Mouse (Mus musculus) right cerebral cortex, postnatal 10 days (tissue): ENCODE measurements around the gene 1700007K13Rik.
A peak's percentile ranks its signal among the peaks of the same experiment; 100 is the strongest.

Experiments used
- DNase-seq, 2 experiments: peaks; one replicate each; pipeline ENCODE4 v3.0.0; 2021; ENCODE audit warnings: low spot score in 2 of 2

The 1700007K13Rik gene

GRCm38 (mm10) chr2:28470591-28470990 lies 4.5 kb upstream of the 1700007K13Rik start:
- DNase-seq, result peak; percentile 4 to 16

- peak; percentile 18 to 20 for DNase-seq
These were observed 3.3 kb upstream of the 1700007K13Rik start for GRCm38 (mm10) chr2:28469461-28469860.

- DNase-seq, result peak; percentile 30 to 34
These were observed 2.5 kb upstream of the 1700007K13Rik start for GRCm38 (mm10) chr2:28468486-28469225.

- peak; percentile 92 for DNase-seq
These were observed 1.8 kb upstream of the 1700007K13Rik start, which contains the start of gene Mrps2 for GRCm38 (mm10) chr2:28467860-28468485. Mrps2 (plus strand) TSS chr2:28468066.

GRCm38 (mm10) chr2:28464919-28465318 lies 1.2 kb downstream of the 1700007K13Rik start:
- peak in 1 of 2 experiments; percentile 13 for DNase-seq

GRCm38 (mm10) chr2:28463919-28464318 lies 2.2 kb downstream of the 1700007K13Rik start:
- DNase-seq, result peak in 1 of 2 experiments; percentile 75

- no peak for DNase-seq
These were observed 9.5 kb downstream of the 1700007K13Rik start for GRCm38 (mm10) chr2:28456616-28457015.

GRCm38 (mm10) chr2:28453539-28453938 lies 12.6 kb downstream of the 1700007K13Rik start:
- DNase-seq, result no peak

GRCm38 (mm10) chr2:28451663-28452062 lies 14.5 kb downstream of the 1700007K13Rik start:
- DNase-seq, result no peak

- no peak for DNase-seq
These were observed 18.8 kb downstream of the 1700007K13Rik start for GRCm38 (mm10) chr2:28447315-28447670.

- DNase-seq, result peak; percentile 71
These were observed 19.4 kb downstream of the 1700007K13Rik start, which contains the start of gene Ppp1r26 for GRCm38 (mm10) chr2:28446515-28447314. Ppp1r26 (plus strand) TSS chr2:28446800.

GRCm38 (mm10) chr2:28446181-28446514 lies 20.0 kb downstream of the 1700007K13Rik start:
- no peak for DNase-seq

- no peak for DNase-seq
These were observed 21.1 kb downstream of the 1700007K13Rik start for GRCm38 (mm10) chr2:28445082-28445481.

- DNase-seq, result no peak
These were observed 25.3 kb downstream of the 1700007K13Rik start for GRCm38 (mm10) chr2:28440842-28441241.

- peak in 1 of 2 experiments; percentile 76 for DNase-seq
These were observed 30.7 kb downstream of the 1700007K13Rik start for GRCm38 (mm10) chr2:28435401-28435800.

GRCm38 (mm10) chr2:28433512-28433911 lies 32.6 kb downstream of the 1700007K13Rik start:
- DNase-seq, result no peak

GRCm38 (mm10) chr2:28432811-28433210 lies 33.3 kb downstream of the 1700007K13Rik start:
- no peak for DNase-seq

- DNase-seq, result no peak
These were observed 35.3 kb downstream of the 1700007K13Rik start for GRCm38 (mm10) chr2:28430846-28431245.

- no peak for DNase-seq
These were observed 38.9 kb downstream of the 1700007K13Rik start for GRCm38 (mm10) chr2:28427226-28427625.

- no peak for DNase-seq
These were observed 43.0 kb downstream of the 1700007K13Rik start for GRCm38 (mm10) chr2:28423167-28423566.

- DNase-seq, result peak; percentile 93 to 96
These were observed 46.2 kb downstream of the 1700007K13Rik start for GRCm38 (mm10) chr2:28419898-28420297.

- peak; percentile 89 to 91 for DNase-seq
These were observed 48.1 kb downstream of the 1700007K13Rik start for GRCm38 (mm10) chr2:28418034-28418433.
